Mouse (Mus musculus) brain, embryonic 14.5 days (tissue): ENCODE results near the gene Ppp1r10.
"Not testable (repeated sequence)": the region's sequence is repeated elsewhere in the genome, so short reads cannot be mapped to it uniquely, and the experiment has no call there.

Experiments
- CTCF ChIP-seq: fragments of 200-500 bp; IDR thresholded peaks from 2 replicates; pipeline ENCODE4 v1.5.1; 2012; ENCODE audit warnings: inconsistent platforms, mild to moderate bottlenecking, moderate library complexity, borderline replicate concordance; ENCODE audit not compliant: insufficient read depth, insufficient read length; ENCODE audit errors: extremely low read depth
- POLR2A ChIP-seq: fragments of 200-500 bp; IDR thresholded peaks from 2 replicates; pipeline ENCODE4 v1.6.1; 2012; ENCODE audit warnings: mild to moderate bottlenecking, inconsistent platforms, borderline replicate concordance; ENCODE audit not compliant: poor library complexity, insufficient read depth, insufficient read length, severe bottlenecking; ENCODE audit errors: extremely low read depth

DNA sequence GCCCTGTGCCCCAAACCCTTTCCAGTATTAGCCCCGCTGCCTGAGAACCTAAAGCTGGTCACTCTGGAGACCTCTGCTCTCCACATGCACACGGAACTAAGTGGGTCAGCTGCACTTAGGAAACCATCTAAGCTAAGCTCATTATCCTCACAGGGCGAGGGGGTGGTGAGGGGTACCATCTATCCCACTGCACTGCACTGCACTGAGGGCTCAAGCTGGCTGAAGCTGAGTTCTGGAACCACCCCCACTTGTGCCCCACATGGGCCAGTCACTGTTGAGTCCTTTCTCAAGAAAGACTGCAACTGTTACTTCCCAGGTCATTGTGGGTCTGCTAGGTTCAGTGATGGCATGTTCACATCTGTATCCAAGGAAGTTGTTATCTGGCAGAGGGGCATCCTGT lies 36.3 kb downstream of the Ppp1r10 start:
- TF ChIP-seq POLR2A, CTCF: not testable (repeated sequence)
